Mouse (Mus musculus) heart, postnatal 0 days (tissue): ENCODE results near the gene 9130213A22Rik.

ENCODE experiments used
- CTCF ChIP-seq: IDR thresholded peaks from 2 replicates; pipeline ENCODE4 v1.5.1; 2016; ENCODE audit warnings: antibody characterized with exemption, control low read depth, low read depth
- EP300 ChIP-seq: IDR thresholded peaks from 2 replicates; pipeline ENCODE4 v1.6.1; 2016; ENCODE audit warnings: antibody characterized with exemption, low read depth

DNA sequence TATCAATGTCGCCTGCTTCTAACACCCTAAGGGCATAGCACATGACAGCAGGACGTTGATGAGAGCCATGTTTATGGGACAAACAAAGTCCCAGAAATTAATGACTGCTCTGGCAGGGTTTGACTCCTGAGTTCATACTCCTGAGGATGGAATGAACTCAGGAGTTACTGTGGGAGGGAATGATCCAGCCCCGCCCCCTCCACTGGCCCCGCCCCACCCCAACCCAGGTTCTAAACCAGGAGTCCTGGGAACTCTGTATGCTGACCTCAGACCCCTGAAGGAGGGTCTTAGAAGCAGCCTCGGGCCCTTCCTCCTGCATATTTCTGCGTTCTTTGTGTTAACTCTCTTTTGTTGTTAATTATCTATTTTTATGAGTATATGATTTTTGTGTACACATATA lies 36.8 kb downstream of the 9130213A22Rik start:
- TF ChIP-seq CTCF (no peak), EP300 (no peak)
